Mouse (Mus musculus) liver, embryonic 12.5 days (tissue): ENCODE data around the gene Dner. TPM values are rescaled to one million over a fixed set of nuclear protein-coding genes. Genes with fewer than 3 reads are reported as not detected.

Source experiments
- ATAC-seq: fragments of 200-750 bp; cut with Nextera tagmentation; 2 replicates; pipeline ENCODE4 v1.8.0; 2017; ENCODE audit warnings: moderate number of reproducible peaks, mild to moderate bottlenecking, moderate library complexity
- H3K27ac ChIP-seq: fragments of 300-500 bp; sonication (generic); 2 replicates; pipeline ENCODE4 v1.5.1; 2016; ENCODE audit warnings: mild to moderate bottlenecking
- H3K27me3 ChIP-seq: fragments of 300-500 bp; sonication (generic); replicated peaks from 2 replicates; pipeline ENCODE4 v1.6.1; 2016; ENCODE audit warnings: mild to moderate bottlenecking, moderate library complexity
- H3K36me3 ChIP-seq: fragments of 300-500 bp; sonication (generic); 2 replicates; pipeline ENCODE4 v1.6.1; 2016; ENCODE audit warnings: mild to moderate bottlenecking, moderate library complexity
- H3K4me1 ChIP-seq: fragments of 300-500 bp; sonication (generic); 2 replicates; pipeline ENCODE4 v1.6.1; 2016
- H3K4me2 ChIP-seq: fragments of 300-500 bp; sonication (generic); 2 replicates; pipeline ENCODE4 v1.6.1; 2016; ENCODE audit warnings: mild to moderate bottlenecking, moderate library complexity
- H3K4me3 ChIP-seq: fragments of 300-500 bp; sonication (generic); 2 replicates; pipeline ENCODE4 v1.5.1; 2016; ENCODE audit warnings: mild to moderate bottlenecking, moderate library complexity
- H3K9ac ChIP-seq: fragments of 300-500 bp; sonication (generic); 2 replicates; pipeline ENCODE4 v1.6.1; 2016; ENCODE audit warnings: mild to moderate bottlenecking, moderate library complexity
- H3K9me3 ChIP-seq: fragments of 300-500 bp; sonication (generic); replicated peaks from 2 replicates; pipeline ENCODE4 v1.6.1; 2016; ENCODE audit warnings: mild to moderate bottlenecking, moderate library complexity
- WGBS: fragments of 180-500 bp; shearing (Covaris S2); methylation state at CpG from one replicate; pipeline ENCODE4 v1.1.7; 2016; ENCODE audit not compliant: insufficient replicate concordance; 5-methylcytosine and 5-hydroxymethylcytosine counted together
- polyA plus RNA-seq: library from polyadenylated mRNA; unstranded; fragments of >200 nt; fragmentation: Nextera tagmentation; extraction: Ambion mirVana; gene quantifications from 2 replicates; pipeline ENCODE4 v1.2.1, GENCODE M21; 2016

Gene Dner
- polyA plus RNA-seq, 1 experiment from 2014 or later = 0.06 TPM

DNA sequence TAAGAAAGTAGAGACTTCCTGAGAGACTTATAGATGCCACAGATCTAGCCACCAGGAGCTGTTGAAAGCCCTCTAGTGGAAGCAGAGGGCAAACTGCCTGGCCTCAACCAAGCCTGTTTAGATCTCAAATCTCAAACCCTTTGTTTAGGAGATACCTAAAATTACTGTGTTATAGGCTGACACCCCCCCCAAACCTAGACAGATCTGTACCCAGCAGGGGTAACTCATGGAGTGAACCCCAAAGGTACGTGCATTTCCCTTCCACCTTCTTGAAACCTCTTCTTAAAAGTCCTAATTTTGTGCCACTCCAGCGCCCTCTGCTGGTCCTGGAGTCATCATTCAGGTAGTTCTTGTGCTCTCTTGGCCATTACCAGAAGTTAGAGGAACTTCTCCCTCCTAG is 1.1 kb upstream of the Dner start:
- Histone ChIP-seq H3K4me2 (no peak overlapping the region), H3K4me1 (no peaks in the 10 kb centered on the region), H3K27me3 (peaks cover 37% of the 10 kb centered on the region), H3K36me3 (no peaks in the 10 kb centered on the region), H3K9ac (no peak overlapping the region), H3K27ac (no peak overlapping the region), H3K4me3 (no peak overlapping the region), H3K9me3 (no peaks in the 10 kb centered on the region)
- 3% methylated on average over 2 of the region's 2 CpGs for WGBS
- ATAC-seq = no peak

GRCm38 (mm10) chr1:84694688-84695474 is 1.1 kb downstream of the Dner start:
- H3K36me3 ChIP-seq = no peaks in the 10 kb centered on the region

GRCm38 (mm10) chr1:84677910-84678309 is 18.1 kb downstream of the Dner start:
- ATAC-seq = no peak
- Histone ChIP-seq H3K27ac (no peak overlapping the region), H3K9me3 (no peaks in the 10 kb centered on the region; the same call in 1 of the 2 replicates), H3K27me3 (no peaks in the 10 kb centered on the region), H3K9ac (no peak overlapping the region), H3K4me3 (no peak overlapping the region), H3K36me3 (no peaks in the 10 kb centered on the region), H3K4me2 (no peak overlapping the region), H3K4me1 (no peaks in the 10 kb centered on the region)
- WGBS = 56% methylated on average over 4 of the region's 4 CpGs

More at GRCm38 (mm10) chr1:84694688-84695474, 1.1 kb downstream of the Dner start:
- no peaks in the 10 kb centered on the region for H3K9me3 ChIP-seq
- H3K27me3 ChIP-seq = peaks cover 37% of the 10 kb centered on the region
- no peaks in the 10 kb centered on the region for H3K4me1 ChIP-seq
- peak overlapping the region; percentile 66 for H3K4me2 ChIP-seq
- ATAC-seq = 0 out of 2 replicates have a peak, but pooled peaks have one; percentile 32
- no peak overlapping the region for H3K27ac ChIP-seq
- H3K9ac ChIP-seq = no peak overlapping the region
- 15% methylated on average over 26 of the region's 26 CpGs for WGBS
- H3K4me3 ChIP-seq = peak overlapping the region; percentile 44; the same call in 1 of the 2 replicates

DNA sequence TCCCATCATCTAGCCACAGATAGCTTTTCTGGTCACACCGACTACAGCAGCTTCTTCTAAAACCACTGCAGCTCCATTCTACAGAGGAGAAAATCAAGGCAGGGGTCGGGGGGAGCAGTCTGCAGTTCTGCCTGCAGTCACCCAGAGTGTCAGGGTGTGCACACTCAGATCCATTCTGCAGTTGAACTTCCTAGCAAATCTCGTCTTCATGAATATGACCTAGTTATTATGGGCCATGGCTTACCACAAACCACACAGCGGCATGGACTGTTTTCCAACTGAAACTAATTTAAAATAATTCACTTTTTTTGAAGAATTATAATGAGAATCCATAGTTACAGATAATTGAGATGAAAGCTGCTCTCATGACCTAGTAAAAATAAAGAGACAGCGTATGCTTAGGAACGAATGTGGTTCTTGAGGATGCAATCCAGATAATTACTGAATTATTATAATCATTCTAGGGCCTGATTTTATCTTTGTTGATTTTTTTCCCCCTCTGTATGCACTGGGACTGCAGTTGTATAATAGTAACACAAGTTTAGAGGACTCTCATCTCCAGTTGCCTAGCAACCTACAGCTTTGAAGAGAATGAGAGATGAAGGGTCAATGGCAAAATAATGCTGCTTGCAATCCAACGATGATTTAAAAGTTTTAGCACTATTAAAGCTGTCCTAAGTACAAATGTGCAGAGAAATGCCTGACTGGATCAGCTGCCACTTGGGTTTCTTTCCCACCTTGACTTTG is 27.7 kb downstream of the Dner start:
- no peaks in the 10 kb centered on the region for H3K9me3 ChIP-seq
- no peak overlapping the region for H3K4me2 ChIP-seq
- no peak overlapping the region for H3K4me3 ChIP-seq
- no peak overlapping the region for H3K9ac ChIP-seq
- no peaks in the 10 kb centered on the region for H3K27me3 ChIP-seq
- ATAC-seq = no peak
- no peaks in the 10 kb centered on the region for H3K36me3 ChIP-seq
- no peak overlapping the region for H3K27ac ChIP-seq
- 69% methylated on average over 7 of the region's 7 CpGs for WGBS
- H3K4me1 ChIP-seq = no peaks in the 10 kb centered on the region

GRCm38 (mm10) chr1:84667660-84668059 is 28.4 kb downstream of the Dner start:
- Histone ChIP-seq H3K9ac (no peak overlapping the region), H3K4me3 (no peak overlapping the region), H3K27ac (no peak overlapping the region), H3K4me2 (no peak overlapping the region), H3K36me3 (no peaks in the 10 kb centered on the region), H3K4me1 (no peaks in the 10 kb centered on the region), H3K9me3 (no peaks in the 10 kb centered on the region), H3K27me3 (no peaks in the 10 kb centered on the region)
- 70% methylated on average over 4 of the region's 4 CpGs for WGBS
- no peak for ATAC-seq

DNA sequence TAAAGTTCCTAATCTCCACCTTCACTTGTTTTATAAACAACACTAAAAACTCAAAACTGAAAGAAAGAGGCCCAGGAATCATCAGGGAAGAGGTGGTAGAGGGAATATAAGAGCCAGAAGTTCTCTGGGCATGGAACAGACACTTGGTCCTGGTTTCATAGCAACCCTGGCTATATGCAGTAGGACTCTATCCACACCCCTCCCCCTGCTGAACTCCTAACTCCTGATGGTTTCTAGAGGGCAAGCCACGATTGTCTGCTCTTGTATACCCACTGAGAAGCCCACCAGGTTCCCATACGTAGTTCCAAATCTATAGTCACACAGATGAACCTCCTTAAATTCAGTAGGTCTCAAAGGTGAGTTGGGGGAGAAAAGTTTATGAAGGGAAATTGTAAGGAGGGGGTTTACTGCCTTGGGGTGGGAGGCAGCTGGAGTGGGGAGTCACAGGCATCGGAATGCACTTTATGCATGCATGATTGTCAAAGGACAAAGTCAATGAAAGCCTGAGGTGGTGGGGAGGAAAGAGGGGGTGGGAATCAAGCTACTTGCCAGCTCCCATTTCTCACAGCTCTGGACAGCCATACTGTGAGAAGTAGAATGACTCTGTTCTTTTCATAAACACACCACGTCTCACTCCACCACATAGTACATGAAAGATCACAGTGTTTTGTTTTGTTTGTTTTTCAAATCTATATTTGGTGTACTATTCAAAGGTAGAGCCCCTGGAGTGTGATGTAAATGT is 31.5 kb downstream of the Dner start:
- no peak for ATAC-seq
- Histone ChIP-seq H3K4me2 (no peak overlapping the region), H3K9ac (no peak overlapping the region), H3K27me3 (no peaks in the 10 kb centered on the region), H3K4me1 (no peaks in the 10 kb centered on the region), H3K4me3 (no peak overlapping the region), H3K9me3 (no peaks in the 10 kb centered on the region), H3K27ac (no peak overlapping the region), H3K36me3 (no peaks in the 10 kb centered on the region)
- 57% methylated on average over 4 of the region's 4 CpGs for WGBS

GRCm38 (mm10) chr1:84646781-84647180 is 49.2 kb downstream of the Dner start:
- H3K4me2 ChIP-seq = no peak overlapping the region
- WGBS = 76% methylated on average over 2 of the region's 2 CpGs

GRCm38 (mm10) chr1:84640463-84640862 is 55.6 kb downstream of the Dner start:
- WGBS = 50% methylated on average over 4 of the region's 4 CpGs

More at GRCm38 (mm10) chr1:84646781-84647180, 49.2 kb downstream of the Dner start:
- H3K9ac ChIP-seq = no peak overlapping the region
- no peak for ATAC-seq
- H3K36me3 ChIP-seq = no peaks in the 10 kb centered on the region
- H3K9me3 ChIP-seq = no peaks in the 10 kb centered on the region
- no peaks in the 10 kb centered on the region for H3K27me3 ChIP-seq
- H3K4me3 ChIP-seq = no peak overlapping the region
- no peak overlapping the region for H3K27ac ChIP-seq
- no peaks in the 10 kb centered on the region for H3K4me1 ChIP-seq

GRCm38 (mm10) chr1:84636890-84637289 is 59.1 kb downstream of the Dner start:
- ATAC-seq = no peak
- WGBS = 40% methylated on average over 6 of the region's 6 CpGs

More at GRCm38 (mm10) chr1:84640463-84640862, 55.6 kb downstream of the Dner start:
- Histone ChIP-seq H3K27me3 (no peaks in the 10 kb centered on the region), H3K9ac (no peak overlapping the region), H3K36me3 (no peaks in the 10 kb centered on the region), H3K4me1 (no peaks in the 10 kb centered on the region), H3K4me3 (no peak overlapping the region), H3K27ac (no peak overlapping the region), H3K4me2 (no peak overlapping the region), H3K9me3 (no peaks in the 10 kb centered on the region)
- no peak for ATAC-seq

GRCm38 (mm10) chr1:84628244-84628643 is 67.8 kb downstream of the Dner start:
- Histone ChIP-seq H3K27ac (no peak overlapping the region), H3K4me3 (no peak overlapping the region), H3K36me3 (no peaks in the 10 kb centered on the region), H3K4me1 (no peaks in the 10 kb centered on the region), H3K4me2 (no peak overlapping the region), H3K9me3 (no peaks in the 10 kb centered on the region), H3K9ac (no peak overlapping the region), H3K27me3 (no peaks in the 10 kb centered on the region)
- no peak for ATAC-seq
- WGBS = 67% methylated on average over 6 of the region's 6 CpGs

More at GRCm38 (mm10) chr1:84636890-84637289, 59.1 kb downstream of the Dner start:
- Histone ChIP-seq H3K9ac (no peak overlapping the region), H3K36me3 (no peaks in the 10 kb centered on the region), H3K27ac (no peak overlapping the region), H3K4me1 (no peaks in the 10 kb centered on the region), H3K4me3 (no peak overlapping the region), H3K27me3 (no peaks in the 10 kb centered on the region), H3K9me3 (no peaks in the 10 kb centered on the region), H3K4me2 (no peak overlapping the region)

- Histone ChIP-seq H3K9ac (no peak overlapping the region), H3K4me3 (no peak overlapping the region), H3K27me3 (no peaks in the 10 kb centered on the region), H3K36me3 (no peaks in the 10 kb centered on the region), H3K27ac (no peak overlapping the region), H3K4me2 (no peak overlapping the region), H3K9me3 (no peaks in the 10 kb centered on the region), H3K4me1 (no peaks in the 10 kb centered on the region)
- no peak for ATAC-seq
- WGBS = 28% methylated on average over 11 of the region's 12 CpGs
Measured at GRCm38 (mm10) chr1:84622978-84623554, 73.0 kb downstream of the Dner start.
